Mouse (Mus musculus): ENCODE results near the gene Rab1b. TPM values are rescaled to one million over a fixed set of nuclear protein-coding genes. Genes with fewer than 3 reads are reported as not detected.
"Not testable (repeated sequence)": the region's sequence is repeated elsewhere in the genome, so short reads cannot be mapped to it uniquely, and the experiment has no call there.

The Rab1b gene
- polyA plus RNA-seq, 2 experiments: 192 to 249 TPM

DNA sequence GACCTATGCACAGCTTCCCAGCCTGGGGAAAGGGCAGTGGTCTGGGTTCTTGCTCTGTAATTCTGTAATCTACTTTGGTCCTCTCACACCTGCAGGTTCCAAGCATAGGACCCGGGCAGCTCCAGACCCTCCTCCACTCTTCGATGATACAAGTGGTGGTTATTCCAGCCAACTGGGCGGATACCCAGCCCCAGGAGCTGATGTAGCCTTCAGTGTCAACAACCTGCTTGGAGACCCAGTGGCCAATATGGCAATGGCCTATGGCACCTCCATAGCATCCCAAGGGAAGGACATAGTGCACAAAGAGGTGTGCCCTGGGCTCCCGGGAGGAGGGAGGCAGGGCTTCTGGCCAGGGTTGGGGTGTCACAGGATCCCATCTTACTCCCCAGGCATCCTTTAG, 17.5 kb downstream of the Rab1b start:
- Histone ChIP-seq H3K27ac (replicated peaks; ENCODE audit: low read depth, low read length) (no peak overlapping the region), H3K27me3 (ENCODE audit: control insufficient read depth, insufficient read depth, low read length) (peaks cover 22% of the 10 kb centered on the region), H3K9me3 (ENCODE audit: control insufficient read depth, low read length) (no peaks in the 10 kb centered on the region), H3K9ac (ENCODE audit: low read depth, low read length, severe bottlenecking) (peak overlapping the region; percentile 72; the same call in 1 of the 2 replicates), H3K4me1 (ENCODE audit: control insufficient read depth, insufficient read depth, low read length) (peaks cover 17% of the 10 kb centered on the region), H3K4me3 (replicated peaks; ENCODE audit: low read length) (peak overlapping the region; percentile 84), H3K36me3 (ENCODE audit: control insufficient read depth, insufficient read depth, low read length) (peaks cover 44% of the 10 kb centered on the region), H3K4me2 (replicated peaks; ENCODE audit: low read depth, low read length, severe bottlenecking) (peak overlapping the region; percentile 81)
- WGBS: 88% methylated on average over 4 of the region's 4 CpGs
- no peak for ATAC-seq (ENCODE audit: low FRiP score, low read depth)
- no peak for TF ChIP-seq POLR2A (IDR thresholded peaks at IDR 0.05; ENCODE audit: borderline replicate concordance, extremely low read depth, insufficient read depth, insufficient read length)
- no peak for DNase-seq (ENCODE audit: low spot score)

DNA sequence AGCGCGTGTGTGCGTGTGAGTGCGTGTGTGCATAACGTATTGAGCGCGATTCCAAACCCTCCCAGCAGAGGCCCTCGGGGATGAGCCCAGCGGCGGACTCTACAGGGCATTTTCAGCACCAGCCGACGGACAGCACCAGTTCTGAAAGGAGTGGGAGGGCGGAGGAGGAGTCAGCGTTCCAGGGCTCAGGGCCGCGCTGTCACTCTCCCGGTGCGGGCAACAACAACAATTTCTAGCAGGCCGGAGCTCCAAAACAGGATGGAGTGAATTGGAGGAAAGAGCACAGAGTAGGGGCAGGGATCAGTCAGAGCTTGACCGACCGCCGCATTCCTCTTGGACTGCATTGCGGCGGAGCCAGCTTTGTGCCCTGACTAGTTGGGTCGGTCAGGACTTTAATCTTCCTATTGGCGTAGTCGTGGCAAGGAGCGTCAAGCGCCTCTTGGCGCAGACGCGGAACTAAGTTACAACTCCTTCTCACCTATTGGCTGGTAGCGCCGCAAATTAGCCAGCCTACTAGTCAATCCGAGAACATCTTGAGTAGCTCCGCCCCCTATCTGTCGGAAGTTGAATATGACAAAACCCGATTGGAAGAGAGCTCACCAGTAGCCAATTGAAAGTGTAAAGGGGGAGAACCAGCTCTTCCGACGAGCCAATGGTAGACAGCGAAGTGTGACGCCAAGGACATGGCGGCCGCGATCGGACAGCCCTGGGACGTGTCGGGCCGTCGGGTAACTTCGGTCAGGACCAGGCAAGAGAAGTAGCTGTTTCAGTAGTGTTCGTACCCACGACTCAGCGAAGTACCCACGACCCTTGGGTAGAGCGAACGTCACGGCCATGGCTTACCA, 18.8 kb downstream of the Rab1b start, which contains the start of gene Yif1a:
Yif1a (plus strand) TSS at position 655 of the 845 bp plus-strand sequence.
- DNase-seq (ENCODE audit: low spot score) (peak; percentile 99), ATAC-seq (ENCODE audit: low FRiP score, low read depth) (peak; percentile 95)
- Histone ChIP-seq H3K4me3 (replicated peaks; ENCODE audit: low read length) (peak within 1 kb of the TSS; percentile 84), H3K4me2 (replicated peaks; ENCODE audit: low read depth, low read length, severe bottlenecking) (peak within 1 kb of the TSS; percentile 81), H3K36me3 (ENCODE audit: control insufficient read depth, insufficient read depth, low read length) (peaks cover 36% of the 10 kb centered on the region), H3K9me3 (ENCODE audit: control insufficient read depth, low read length) (no peaks in the 10 kb centered on the region), H3K9ac (ENCODE audit: low read depth, low read length, severe bottlenecking) (peak within 1 kb of the TSS; percentile 72), H3K27ac (replicated peaks; ENCODE audit: low read depth, low read length) (peak within 1 kb of the TSS; percentile 69), H3K4me1 (ENCODE audit: control insufficient read depth, insufficient read depth, low read length) (peaks cover 14% of the 10 kb centered on the region), H3K27me3 (ENCODE audit: control insufficient read depth, insufficient read depth, low read length) (peaks cover 32% of the 10 kb centered on the region)
- TF ChIP-seq POLR2A (IDR thresholded peaks at IDR 0.05; ENCODE audit: borderline replicate concordance, extremely low read depth, insufficient read depth, insufficient read length): peak; percentile 56; the same call in 1 of the 2 replicates
- WGBS: under 1% methylated on average over 58 of the region's 58 CpGs

DNA sequence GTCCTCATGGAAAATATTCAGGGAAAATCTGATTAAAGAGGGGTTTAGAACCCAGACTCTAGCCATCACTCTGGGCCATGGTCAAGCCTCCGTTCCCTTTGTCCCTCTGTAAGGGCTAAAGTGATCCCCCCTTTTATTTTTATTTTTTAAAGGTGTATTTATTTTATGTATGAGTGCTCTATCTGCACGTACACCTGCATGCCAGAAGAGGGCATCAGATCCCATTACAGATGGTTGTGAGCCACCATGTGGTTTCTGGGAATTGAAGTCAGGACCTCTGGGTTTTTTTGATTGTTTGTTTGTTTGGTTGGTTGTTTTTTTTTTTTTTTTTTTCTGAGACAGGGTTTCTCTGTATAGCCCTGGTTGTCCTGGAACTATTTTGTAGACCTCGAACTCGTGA, 20.3 kb downstream of the Rab1b start:
- H3K27me3 ChIP-seq (ENCODE audit: control insufficient read depth, insufficient read depth, low read length): peaks cover 48% of the 10 kb centered on the region
- H3K4me3 ChIP-seq (replicated peaks; ENCODE audit: low read length); H3K9me3 ChIP-seq (ENCODE audit: control insufficient read depth, low read length); DNase-seq (ENCODE audit: low spot score); ATAC-seq (ENCODE audit: low FRiP score, low read depth); H3K4me2 ChIP-seq (replicated peaks; ENCODE audit: low read depth, low read length, severe bottlenecking); H3K27ac ChIP-seq (replicated peaks; ENCODE audit: low read depth, low read length); H3K9ac ChIP-seq (ENCODE audit: low read depth, low read length, severe bottlenecking): not testable (repeated sequence)
- peaks cover 14% of the 10 kb centered on the region for H3K4me1 ChIP-seq (ENCODE audit: control insufficient read depth, insufficient read depth, low read length)
- peaks cover 21% of the 10 kb centered on the region for H3K36me3 ChIP-seq (ENCODE audit: control insufficient read depth, insufficient read depth, low read length)
- WGBS: 57% methylated on average over 4 of the region's 4 CpGs

DNA sequence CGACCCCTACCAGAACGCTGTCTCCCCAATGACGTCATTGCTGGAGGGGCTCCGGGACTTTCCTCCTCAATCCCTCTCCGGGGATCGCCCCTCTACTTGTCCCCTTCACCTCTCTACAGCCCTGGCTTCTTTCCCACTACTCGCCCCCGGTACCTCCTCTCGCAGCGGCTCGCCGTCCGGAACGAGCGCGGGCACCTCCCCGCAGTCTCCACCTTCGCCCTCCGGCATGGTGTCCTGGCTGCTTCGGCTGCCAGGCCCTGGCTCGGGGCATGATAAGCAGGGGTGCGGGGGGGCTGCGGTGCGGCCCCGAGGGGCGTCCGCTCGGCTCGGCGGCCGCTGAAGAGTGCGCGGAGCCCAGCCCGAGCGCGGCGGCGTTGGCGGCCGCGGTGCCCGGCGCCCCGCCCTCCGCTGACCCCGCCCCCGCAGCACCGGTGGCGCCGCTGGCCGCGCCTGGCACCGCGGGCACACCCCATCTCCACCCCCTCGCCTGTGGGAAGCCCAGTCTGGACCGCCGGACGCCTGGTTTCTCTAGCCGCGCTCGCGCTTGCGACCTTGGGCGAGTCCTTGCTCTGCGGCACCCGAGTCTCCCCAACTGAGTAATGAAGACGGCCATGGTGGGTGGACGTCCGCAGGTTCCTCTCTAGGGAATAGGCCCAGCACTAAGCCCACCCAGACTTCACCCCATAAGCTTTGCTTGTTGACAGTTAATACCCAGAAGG, 21.6 kb downstream of the Rab1b start, which contains the start of gene Tmem151a:
Tmem151a (minus strand) TSS at position 387 of the 719 bp plus-strand sequence.
- H3K36me3 ChIP-seq (ENCODE audit: control insufficient read depth, insufficient read depth, low read length): peaks cover 9% of the 10 kb centered on the region
- H3K9ac ChIP-seq (ENCODE audit: low read depth, low read length, severe bottlenecking): peak within 1 kb of the TSS; percentile 36
- H3K27ac ChIP-seq (replicated peaks; ENCODE audit: low read depth, low read length): no peak within 1 kb of the TSS
- ATAC-seq (ENCODE audit: low FRiP score, low read depth) (no peak), DNase-seq (ENCODE audit: low spot score) (no peak)
- H3K9me3 ChIP-seq (ENCODE audit: control insufficient read depth, low read length): no peaks in the 10 kb centered on the region
- TF ChIP-seq POLR2A (IDR thresholded peaks at IDR 0.05; ENCODE audit: borderline replicate concordance, extremely low read depth, insufficient read depth, insufficient read length): no peak
- peak within 1 kb of the TSS; percentile 42 for H3K4me3 ChIP-seq (replicated peaks; ENCODE audit: low read length)
- under 1% methylated on average over 54 of the region's 69 CpGs for WGBS
- H3K27me3 ChIP-seq (ENCODE audit: control insufficient read depth, insufficient read depth, low read length): peaks cover 58% of the 10 kb centered on the region
- H3K4me2 ChIP-seq (replicated peaks; ENCODE audit: low read depth, low read length, severe bottlenecking): peak within 1 kb of the TSS; percentile 74
- peaks cover 14% of the 10 kb centered on the region for H3K4me1 ChIP-seq (ENCODE audit: control insufficient read depth, insufficient read depth, low read length)

DNA sequence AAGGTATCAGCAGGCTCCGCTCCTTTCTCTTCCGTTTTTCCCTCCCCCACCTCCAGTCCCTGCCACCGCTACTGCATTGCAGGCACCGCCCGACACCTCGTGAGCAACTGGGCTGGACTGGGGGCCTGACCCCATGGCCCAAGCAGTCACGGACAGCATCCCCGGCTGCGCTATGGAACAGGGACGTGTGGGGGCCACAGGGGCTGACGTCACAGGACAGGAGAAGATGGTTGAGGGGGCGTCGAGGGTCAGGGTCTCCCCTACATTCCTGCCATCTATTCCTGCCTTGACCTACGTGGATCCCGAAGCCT, 22.1 kb downstream of the Rab1b start:
- Histone ChIP-seq H3K4me1 (ENCODE audit: control insufficient read depth, insufficient read depth, low read length) (peaks cover 14% of the 10 kb centered on the region), H3K27me3 (ENCODE audit: control insufficient read depth, insufficient read depth, low read length) (peaks cover 58% of the 10 kb centered on the region), H3K9me3 (ENCODE audit: control insufficient read depth, low read length) (no peaks in the 10 kb centered on the region), H3K27ac (replicated peaks; ENCODE audit: low read depth, low read length) (no peak overlapping the region), H3K36me3 (ENCODE audit: control insufficient read depth, insufficient read depth, low read length) (peaks cover 5% of the 10 kb centered on the region; the same call in 1 of the 2 replicates), H3K4me3 (replicated peaks; ENCODE audit: low read length) (peak overlapping the region; percentile 42), H3K4me2 (replicated peaks; ENCODE audit: low read depth, low read length, severe bottlenecking) (peak overlapping the region; percentile 74), H3K9ac (ENCODE audit: low read depth, low read length, severe bottlenecking) (no peak overlapping the region)
- TF ChIP-seq POLR2A (IDR thresholded peaks at IDR 0.05; ENCODE audit: borderline replicate concordance, extremely low read depth, insufficient read depth, insufficient read length): no peak
- 6% methylated on average over 14 of the region's 15 CpGs for WGBS
- no peak for ATAC-seq (ENCODE audit: low FRiP score, low read depth)
- DNase-seq (ENCODE audit: low spot score): no peak
